Mouse (Mus musculus) forebrain, embryonic 10.5 days (tissue): ENCODE data around the gene Mfsd12. TPM values are rescaled to one million over a fixed set of nuclear protein-coding genes. Genes with fewer than 3 reads are reported as not detected.
A peak's percentile ranks its signal among the peaks of the same experiment; 100 is the strongest.

ENCODE experiments used
- DNase-seq: peaks from one replicate; pipeline ENCODE4 v3.0.0-alpha.2; 2017; ENCODE audit warnings: low spot score; ENCODE audit errors: extremely low spot score
- H3K27ac ChIP-seq: fragments of 300-500 bp; sonication (generic); 2 replicates; pipeline ENCODE4 v1.5.1; 2016; ENCODE audit warnings: mild to moderate bottlenecking
- H3K27me3 ChIP-seq: fragments of 300-500 bp; sonication (generic); 2 replicates; pipeline ENCODE4 v1.6.1; 2016; ENCODE audit warnings: mild to moderate bottlenecking; ENCODE audit not compliant: poor library complexity, severe bottlenecking
- H3K36me3 ChIP-seq: fragments of 300-500 bp; sonication (generic); replicated peaks from 2 replicates; pipeline ENCODE4 v1.6.1; 2016; ENCODE audit warnings: mild to moderate bottlenecking, moderate library complexity
- H3K4me1 ChIP-seq: fragments of 300-500 bp; sonication (generic); 2 replicates; pipeline ENCODE4 v1.6.1; 2016
- H3K4me3 ChIP-seq: fragments of 300-500 bp; sonication (generic); 2 replicates; pipeline ENCODE4 v1.5.1; 2016; ENCODE audit warnings: mild to moderate bottlenecking, moderate library complexity
- H3K9me3 ChIP-seq: fragments of 300-500 bp; sonication (generic); 2 replicates; pipeline ENCODE4 v1.6.1; 2016; ENCODE audit warnings: mild to moderate bottlenecking, moderate library complexity
- WGBS: fragments of 180-500 bp; shearing (Covaris S2); methylation state at CpG from one replicate; pipeline ENCODE4 v1.1.7; 2016; 5-methylcytosine and 5-hydroxymethylcytosine counted together
- polyA plus RNA-seq: library from polyadenylated mRNA; unstranded; fragments of >200 nt; fragmentation: Nextera tagmentation; extraction: Ambion mirVana; gene quantifications from 2 replicates; pipeline ENCODE4 v1.2.1, GENCODE M21; 2016

Gene Mfsd12
- polyA plus RNA-seq, 1 experiment from 2014 or later = 6.7 TPM

DNA sequence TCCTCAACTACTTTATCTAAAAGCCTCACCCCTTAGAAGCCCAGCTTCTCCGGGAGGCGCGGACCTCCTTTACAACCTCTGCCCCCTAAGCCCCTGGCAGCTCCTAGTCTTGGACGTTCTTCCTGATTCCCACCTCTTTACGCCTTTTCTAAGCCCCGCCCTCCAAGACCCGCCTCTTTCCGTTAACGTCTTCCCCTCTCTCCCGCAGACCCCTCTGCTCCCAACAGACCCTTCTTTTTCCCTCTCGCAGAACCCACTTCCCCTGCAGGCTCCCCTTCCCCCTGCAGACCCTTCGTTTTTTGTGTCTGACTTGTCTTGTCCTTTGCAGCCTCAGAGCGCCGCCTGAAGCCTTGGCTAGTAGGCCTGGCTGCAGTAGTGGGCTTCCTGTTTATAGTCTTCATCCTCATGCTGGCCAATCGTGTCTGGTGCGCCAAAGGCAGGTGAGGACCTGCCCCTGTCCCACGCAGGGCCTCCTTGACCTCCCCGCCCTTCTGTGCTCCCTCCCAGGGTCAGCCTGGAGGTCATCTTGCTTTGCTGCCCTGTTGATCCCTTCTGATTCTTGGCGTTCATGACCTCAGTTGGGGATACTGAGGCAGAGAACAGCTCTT, 36.3 kb downstream of the Mfsd12 start:
- Histone ChIP-seq H3K4me1 (peaks cover 48% of the 10 kb centered on the region), H3K36me3 (peaks cover 17% of the 10 kb centered on the region), H3K4me3 (peak overlapping the region; percentile 37), H3K27ac (peak overlapping the region; percentile 72), H3K9me3 (no peaks in the 10 kb centered on the region), H3K27me3 (peaks cover 29% of the 10 kb centered on the region)
- no peak for DNase-seq
- 6% methylated on average over 19 of the region's 19 CpGs for WGBS

DNA sequence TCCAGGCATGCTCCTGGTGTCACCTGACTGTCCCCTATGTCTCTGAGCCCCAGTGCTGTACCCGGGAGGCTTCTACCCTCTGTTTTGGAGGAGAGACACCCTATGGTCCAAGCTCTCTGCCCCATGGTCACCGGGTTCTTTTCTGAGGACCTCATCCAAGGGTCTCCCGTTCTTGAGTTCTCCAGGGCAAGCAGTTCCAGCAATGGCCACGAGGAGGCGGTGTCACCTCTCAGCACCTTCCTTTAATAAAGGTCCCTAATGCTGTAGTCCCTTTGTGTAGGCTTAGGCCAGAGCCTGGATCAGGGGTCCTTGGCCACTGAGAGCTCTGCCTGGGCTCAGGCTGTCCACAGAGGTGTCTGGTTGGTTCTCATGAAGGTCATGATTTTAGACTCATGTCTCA, 37.8 kb downstream of the Mfsd12 start:
- peak overlapping the region; percentile 53; the same call in 1 of the 2 replicates for H3K27ac ChIP-seq
- H3K36me3 ChIP-seq = peaks cover 14% of the 10 kb centered on the region
- H3K4me1 ChIP-seq = peaks cover 47% of the 10 kb centered on the region
- no peaks in the 10 kb centered on the region for H3K9me3 ChIP-seq
- DNase-seq = peak; percentile 81
- 14% methylated on average over 5 of the region's 5 CpGs for WGBS
- peaks cover 40% of the 10 kb centered on the region for H3K27me3 ChIP-seq
- H3K4me3 ChIP-seq = no peak overlapping the region

DNA sequence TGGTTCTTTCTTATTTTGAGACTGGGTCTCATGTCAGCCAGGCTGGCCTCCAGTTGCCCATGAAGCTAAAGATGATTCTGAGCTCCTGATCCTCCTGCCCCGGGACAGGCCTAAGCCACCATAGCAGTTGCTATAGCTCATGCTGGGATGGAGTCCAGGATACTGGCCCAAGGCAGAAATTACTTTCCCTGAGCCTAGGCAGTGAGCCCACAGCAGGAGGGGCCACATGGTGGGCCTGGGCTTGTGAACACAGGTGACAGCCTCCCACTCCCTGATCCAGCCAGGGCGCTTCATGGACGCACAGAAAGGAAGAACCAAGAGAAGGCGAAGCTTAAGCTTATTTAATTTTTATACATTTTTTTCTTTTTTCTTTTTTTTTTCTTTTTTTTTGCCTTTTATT, 38.6 kb downstream of the Mfsd12 start:
- 85% methylated on average over 4 of the region's 4 CpGs for WGBS
- H3K27ac ChIP-seq = no peak overlapping the region
- H3K9me3 ChIP-seq = no peaks in the 10 kb centered on the region
- peaks cover 48% of the 10 kb centered on the region for H3K27me3 ChIP-seq
- no peak for DNase-seq
- peaks cover 13% of the 10 kb centered on the region for H3K36me3 ChIP-seq
- H3K4me3 ChIP-seq = no peak overlapping the region
- peaks cover 54% of the 10 kb centered on the region for H3K4me1 ChIP-seq

DNA sequence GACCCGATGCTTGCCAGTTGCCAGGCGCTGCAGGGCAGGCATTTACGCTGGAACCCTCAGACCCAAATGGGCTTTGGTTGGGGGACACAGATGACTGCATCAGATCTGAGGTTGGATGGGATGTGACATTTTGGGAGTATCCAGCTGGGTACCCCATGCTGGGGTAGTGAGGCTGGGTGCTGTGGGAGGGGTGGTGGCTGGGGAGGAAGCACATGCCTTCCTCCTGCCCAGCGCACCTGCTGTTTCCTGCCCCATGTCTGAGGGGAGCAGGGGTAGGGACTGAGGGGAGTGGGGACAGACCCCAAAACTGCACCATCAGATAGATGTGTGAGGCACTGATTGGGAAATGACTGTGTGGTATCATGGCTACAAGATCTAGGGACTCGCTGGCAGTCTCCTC, 39.5 kb downstream of the Mfsd12 start:
- Histone ChIP-seq H3K4me3 (no peak overlapping the region), H3K4me1 (peaks cover 63% of the 10 kb centered on the region), H3K9me3 (no peaks in the 10 kb centered on the region), H3K36me3 (peaks cover 10% of the 10 kb centered on the region), H3K27ac (peak overlapping the region; percentile 44; the same call in 1 of the 2 replicates), H3K27me3 (peaks cover 56% of the 10 kb centered on the region)
- no peak for DNase-seq
- 63% methylated on average over 5 of the region's 5 CpGs for WGBS

DNA sequence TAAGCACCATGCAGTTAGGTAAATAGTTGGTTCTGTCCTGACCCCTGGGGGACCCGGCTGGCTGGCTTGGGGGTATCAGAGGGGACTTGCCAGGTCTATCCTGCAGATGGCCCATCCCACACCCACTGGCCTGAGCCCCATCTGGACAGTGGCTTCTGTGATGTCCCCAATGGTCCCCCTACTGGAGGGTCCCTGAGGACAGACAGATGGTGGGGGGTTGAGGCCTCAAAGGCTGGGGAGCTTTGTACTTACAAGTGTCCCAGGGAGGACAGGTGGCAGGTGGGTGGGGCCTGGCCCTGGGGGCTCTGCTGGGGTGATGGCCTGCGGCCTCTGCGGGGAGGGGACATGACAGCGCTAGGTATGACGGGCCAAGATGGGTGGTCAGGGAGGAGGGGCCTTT, 42.0 kb downstream of the Mfsd12 start:
- Histone ChIP-seq H3K36me3 (peaks cover 10% of the 10 kb centered on the region), H3K4me3 (no peak overlapping the region), H3K27ac (0 out of 2 replicates have a peak overlapping the region, but pooled peaks have one; percentile 86), H3K4me1 (peaks cover 69% of the 10 kb centered on the region), H3K27me3 (peaks cover 70% of the 10 kb centered on the region), H3K9me3 (no peaks in the 10 kb centered on the region)
- no peak for DNase-seq
- WGBS = 74% methylated on average over 5 of the region's 5 CpGs

DNA sequence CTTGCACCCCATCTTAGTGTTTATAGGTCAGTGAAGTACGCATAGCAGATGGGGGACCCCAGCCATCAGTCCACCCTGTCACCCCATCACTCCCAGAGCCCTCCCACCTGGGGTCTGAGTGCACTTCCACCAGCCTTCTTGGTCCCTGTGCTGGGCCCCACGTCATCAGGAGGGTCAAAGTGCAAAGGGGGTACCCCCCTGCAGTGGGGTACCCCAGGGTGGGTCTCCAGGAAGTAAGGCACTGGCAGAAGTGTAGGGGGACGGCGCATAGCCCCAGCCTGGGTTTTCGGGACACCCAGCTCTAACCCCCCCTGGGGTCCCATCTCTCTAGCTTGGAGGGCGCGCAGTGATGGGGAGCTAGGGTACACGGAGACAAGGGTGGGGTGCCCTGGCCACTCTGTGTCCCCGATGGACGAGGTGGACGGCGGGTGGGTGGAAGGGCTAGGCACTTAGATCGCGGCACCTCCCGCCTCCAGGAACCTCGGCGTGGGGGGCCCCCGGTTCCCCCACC, 42.6 kb downstream of the Mfsd12 start:
- WGBS = 73% methylated on average over 18 of the region's 18 CpGs
- no peaks in the 10 kb centered on the region for H3K9me3 ChIP-seq
- no peak for DNase-seq
- peak overlapping the region; percentile 44; the same call in 1 of the 2 replicates for H3K4me3 ChIP-seq
- peaks cover 74% of the 10 kb centered on the region for H3K4me1 ChIP-seq
- peak overlapping the region; percentile 86 for H3K27ac ChIP-seq
- peaks cover 11% of the 10 kb centered on the region for H3K36me3 ChIP-seq
- H3K27me3 ChIP-seq = peaks cover 74% of the 10 kb centered on the region

DNA sequence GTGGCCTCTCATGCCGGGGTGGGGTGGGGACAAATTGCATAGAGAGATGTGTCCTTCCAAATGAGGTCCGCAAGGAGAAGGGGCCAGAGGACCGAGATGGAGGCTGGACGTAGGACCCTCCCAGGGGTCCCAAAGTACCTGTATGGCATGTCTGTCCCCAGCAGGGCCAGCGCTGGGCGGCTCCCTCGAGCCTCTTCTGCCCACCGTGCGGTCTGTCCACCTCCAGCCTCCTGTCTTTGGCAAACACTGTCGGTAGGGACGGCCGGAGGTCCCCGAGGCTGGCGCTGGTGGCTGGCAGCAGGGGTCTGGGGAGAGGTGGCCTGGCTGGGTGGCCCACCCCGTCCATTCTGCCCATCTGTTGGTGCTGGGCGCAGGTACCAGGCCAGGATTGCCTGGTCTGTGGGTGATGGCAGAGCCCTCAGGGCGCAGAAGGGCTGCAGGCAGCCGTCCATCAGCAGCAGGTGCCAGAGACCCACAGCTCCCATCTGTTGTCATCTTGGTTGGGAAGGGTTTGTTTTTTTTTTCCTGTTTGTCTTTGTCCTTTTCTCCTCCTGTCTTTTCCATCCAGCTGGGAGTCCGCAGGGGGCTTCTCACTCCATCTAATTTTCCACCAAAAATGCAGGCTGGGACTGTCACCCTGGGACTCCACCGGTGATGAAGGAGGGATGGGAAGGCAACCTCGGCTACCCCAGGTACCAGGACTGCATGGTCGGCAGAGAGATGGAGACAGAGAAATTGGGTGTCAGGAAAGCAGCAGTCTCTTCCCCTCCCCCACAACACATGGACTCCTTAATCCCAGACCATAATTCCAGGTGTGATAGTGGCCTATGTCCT, 43.3 kb downstream of the Mfsd12 start:
- DNase-seq = no peak
- peaks cover 13% of the 10 kb centered on the region for H3K36me3 ChIP-seq
- peak overlapping the region; percentile 44; the same call in 1 of the 2 replicates for H3K4me3 ChIP-seq
- peak overlapping the region; percentile 86 for H3K27ac ChIP-seq
- peaks cover 73% of the 10 kb centered on the region for H3K4me1 ChIP-seq
- H3K9me3 ChIP-seq = no peaks in the 10 kb centered on the region
- H3K27me3 ChIP-seq = peaks cover 81% of the 10 kb centered on the region
- WGBS = 43% methylated on average over 22 of the region's 22 CpGs

DNA sequence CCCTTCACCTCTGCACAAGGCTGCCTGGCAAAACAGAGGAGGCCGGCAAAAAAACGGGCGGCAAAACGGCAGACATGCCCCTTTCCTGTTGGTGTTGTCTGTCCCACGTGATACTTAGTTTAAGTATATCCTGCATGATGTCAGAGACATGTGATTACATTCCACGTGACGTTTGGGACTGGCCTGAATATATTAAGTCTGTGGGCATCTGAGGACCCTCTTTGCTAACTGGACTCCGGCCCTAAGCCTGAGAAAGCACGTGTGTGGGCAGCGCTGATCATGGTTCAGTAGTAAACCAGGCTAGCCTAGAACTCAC, 43.9 kb downstream of the Mfsd12 start:
- Histone ChIP-seq H3K4me3 (peak overlapping the region; percentile 44; the same call in 1 of the 2 replicates), H3K27me3 (peaks cover 87% of the 10 kb centered on the region)

DNA sequence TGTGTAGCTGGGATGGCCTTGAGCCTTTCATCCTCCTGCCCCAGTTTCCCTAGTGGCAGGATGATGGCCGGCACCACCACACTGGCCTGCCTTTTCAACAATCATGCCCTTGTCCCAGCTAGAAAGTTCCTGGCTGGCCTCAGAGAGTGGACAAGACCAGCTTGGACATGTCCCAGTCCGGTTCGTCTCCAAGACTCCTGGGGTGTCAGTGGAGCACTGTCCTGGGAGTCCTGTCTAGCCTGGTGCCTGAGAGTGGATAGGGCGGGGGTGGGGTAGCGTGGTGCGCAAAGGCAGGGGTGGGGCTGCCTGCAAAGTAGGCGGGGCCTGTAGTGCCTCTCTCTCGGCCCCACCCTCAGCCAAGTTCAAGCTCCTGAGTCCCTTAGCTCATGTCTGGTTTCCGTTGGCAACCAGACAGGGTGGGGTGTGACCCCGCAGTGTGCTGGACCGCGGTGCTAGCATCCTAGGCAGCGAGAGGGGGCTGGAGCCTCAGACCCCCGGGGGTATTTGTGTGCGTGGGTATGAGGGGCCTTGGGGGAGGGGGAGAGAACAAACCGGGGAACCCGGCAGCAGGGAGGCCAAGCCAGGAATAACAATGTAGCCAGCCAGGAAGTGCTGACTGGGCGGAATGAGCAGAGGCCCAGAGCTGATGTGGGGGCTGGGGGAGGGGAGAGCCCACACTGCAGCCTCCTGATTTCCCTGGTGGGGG, 44.4 kb downstream of the Mfsd12 start:
- Histone ChIP-seq H3K36me3 (peaks cover 17% of the 10 kb centered on the region), H3K9me3 (no peaks in the 10 kb centered on the region), H3K4me3 (peak overlapping the region; percentile 44), H3K4me1 (peaks cover 78% of the 10 kb centered on the region), H3K27me3 (peaks cover 91% of the 10 kb centered on the region), H3K27ac (peak overlapping the region; percentile 86)
- peak; percentile 77 for DNase-seq
- WGBS = 5% methylated on average over 18 of the region's 18 CpGs

More for the DNA sequence above, 43.9 kb downstream of the Mfsd12 start:
- H3K27ac ChIP-seq = peak overlapping the region; percentile 86
- H3K9me3 ChIP-seq = no peaks in the 10 kb centered on the region
- H3K4me1 ChIP-seq = peaks cover 78% of the 10 kb centered on the region
- peaks cover 17% of the 10 kb centered on the region for H3K36me3 ChIP-seq
- 34% methylated on average over 10 of the region's 10 CpGs for WGBS
- no peak for DNase-seq

DNA sequence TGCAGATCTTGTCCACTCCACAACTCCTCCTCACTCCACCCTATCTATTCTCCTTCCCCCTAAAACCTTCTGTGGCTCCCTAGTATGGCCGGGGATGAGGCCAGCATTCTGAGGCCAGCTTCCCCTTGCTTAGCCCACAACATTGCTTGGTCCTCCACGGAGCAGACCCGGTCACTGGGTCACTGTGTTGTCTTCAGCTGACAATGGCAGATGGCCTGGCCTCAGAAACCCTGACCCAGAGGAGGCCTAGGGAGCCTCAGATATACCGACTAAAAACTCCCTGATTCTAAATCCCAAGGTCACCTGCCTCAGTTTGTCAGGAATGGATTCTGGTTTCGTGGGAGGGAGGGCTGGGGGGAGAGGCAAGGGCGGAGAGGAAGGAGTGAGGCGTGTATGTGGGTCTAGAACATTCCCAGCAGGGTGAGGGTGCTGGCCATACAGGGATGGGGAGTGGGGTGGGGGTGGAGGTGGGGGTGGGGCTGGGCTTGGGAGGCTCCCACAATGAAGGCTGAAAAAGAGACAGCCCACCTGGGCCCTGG, 45.0 kb downstream of the Mfsd12 start:
- H3K4me1 ChIP-seq = peaks cover 78% of the 10 kb centered on the region
- H3K36me3 ChIP-seq = peaks cover 17% of the 10 kb centered on the region
- peak overlapping the region; percentile 86 for H3K27ac ChIP-seq
- H3K4me3 ChIP-seq = peak overlapping the region; percentile 44
- H3K27me3 ChIP-seq = peaks cover 91% of the 10 kb centered on the region
- 18% methylated on average over 7 of the region's 7 CpGs for WGBS
- no peaks in the 10 kb centered on the region for H3K9me3 ChIP-seq
- DNase-seq = no peak

DNA sequence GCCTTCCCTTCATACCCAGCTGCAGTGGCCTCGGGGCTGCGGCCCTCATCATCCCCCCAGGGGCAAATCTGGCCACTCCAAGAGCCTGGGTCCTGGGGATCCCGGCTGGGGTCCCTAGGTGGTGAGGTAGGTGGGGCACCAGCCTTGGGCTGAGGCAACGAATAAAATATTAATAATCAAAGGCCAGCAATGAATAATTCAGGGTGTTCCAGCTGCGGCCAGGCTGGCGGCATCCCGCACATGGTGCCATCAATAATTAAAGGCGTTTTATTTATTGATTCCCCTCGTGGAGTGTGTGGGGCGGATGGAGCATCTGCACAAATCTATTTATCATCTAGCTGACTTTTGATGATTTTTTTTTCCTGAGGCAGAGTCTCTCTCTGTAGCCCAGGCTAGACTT, 46.2 kb downstream of the Mfsd12 start:
- no peak for DNase-seq
- 56% methylated on average over 10 of the region's 10 CpGs for WGBS
- Histone ChIP-seq H3K27ac (peak overlapping the region; percentile 86), H3K36me3 (peaks cover 17% of the 10 kb centered on the region), H3K9me3 (no peaks in the 10 kb centered on the region), H3K27me3 (peaks cover 95% of the 10 kb centered on the region), H3K4me3 (peak overlapping the region; percentile 20; the same call in 1 of the 2 replicates), H3K4me1 (peaks cover 89% of the 10 kb centered on the region)

DNA sequence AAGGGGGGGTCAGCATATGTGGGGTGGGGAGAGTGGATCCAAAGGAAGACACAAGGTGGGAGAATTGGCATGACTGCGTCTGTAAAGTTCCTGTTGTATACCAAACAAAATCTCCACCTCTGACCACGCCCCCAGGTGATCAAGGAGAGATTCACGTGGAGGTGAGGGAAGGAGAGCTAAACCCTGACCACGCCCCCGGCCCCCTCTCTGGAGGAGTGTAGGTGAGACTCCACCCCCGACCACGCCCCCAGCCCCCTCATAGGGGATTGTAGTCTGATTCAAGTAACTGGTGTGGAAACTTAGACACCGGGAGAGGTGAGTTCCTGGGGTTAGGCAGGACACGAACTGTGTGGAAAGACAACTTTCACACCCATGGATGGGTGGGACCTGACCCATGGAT, 46.8 kb downstream of the Mfsd12 start:
- Histone ChIP-seq H3K27me3 (peaks cover 100% of the 10 kb centered on the region), H3K9me3 (no peaks in the 10 kb centered on the region), H3K36me3 (peaks cover 17% of the 10 kb centered on the region), H3K4me3 (no peak overlapping the region), H3K27ac (no peak overlapping the region), H3K4me1 (peaks cover 95% of the 10 kb centered on the region)
- 10% methylated on average over 9 of the region's 9 CpGs for WGBS
- DNase-seq = no peak
